Mouse (Mus musculus) lung, postnatal 10 days (tissue): ENCODE data around the gene Ints1.
"Not testable (repeated sequence)": the region's sequence is repeated elsewhere in the genome, so short reads cannot be mapped to it uniquely, and the experiment has no call there.

ENCODE experiments used
- DNase-seq: peaks from one replicate; pipeline ENCODE4 v3.0.0; 2021

The Ints1 gene

DNA sequence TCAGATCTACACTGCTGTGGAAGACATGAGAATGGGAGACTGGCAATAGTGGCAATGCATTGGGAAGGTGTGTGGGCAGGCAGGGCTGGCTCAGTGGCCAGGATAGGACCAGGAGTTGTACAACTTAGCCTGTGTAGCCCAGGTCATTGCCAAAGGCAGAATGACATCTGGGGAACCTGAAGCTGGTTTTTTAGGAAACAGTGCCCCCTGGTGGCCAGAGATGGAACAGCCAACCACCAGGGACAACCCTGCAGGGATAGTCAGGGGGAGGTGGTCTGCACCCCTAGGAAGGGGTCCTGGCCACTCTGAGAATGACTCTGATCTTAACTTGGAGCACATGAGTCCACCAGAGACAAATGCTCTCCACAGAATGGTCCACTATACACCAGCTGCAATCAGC lies 24.9 kb downstream of the Ints1 start:
- DNase-seq, result peak; percentile 80

DNA sequence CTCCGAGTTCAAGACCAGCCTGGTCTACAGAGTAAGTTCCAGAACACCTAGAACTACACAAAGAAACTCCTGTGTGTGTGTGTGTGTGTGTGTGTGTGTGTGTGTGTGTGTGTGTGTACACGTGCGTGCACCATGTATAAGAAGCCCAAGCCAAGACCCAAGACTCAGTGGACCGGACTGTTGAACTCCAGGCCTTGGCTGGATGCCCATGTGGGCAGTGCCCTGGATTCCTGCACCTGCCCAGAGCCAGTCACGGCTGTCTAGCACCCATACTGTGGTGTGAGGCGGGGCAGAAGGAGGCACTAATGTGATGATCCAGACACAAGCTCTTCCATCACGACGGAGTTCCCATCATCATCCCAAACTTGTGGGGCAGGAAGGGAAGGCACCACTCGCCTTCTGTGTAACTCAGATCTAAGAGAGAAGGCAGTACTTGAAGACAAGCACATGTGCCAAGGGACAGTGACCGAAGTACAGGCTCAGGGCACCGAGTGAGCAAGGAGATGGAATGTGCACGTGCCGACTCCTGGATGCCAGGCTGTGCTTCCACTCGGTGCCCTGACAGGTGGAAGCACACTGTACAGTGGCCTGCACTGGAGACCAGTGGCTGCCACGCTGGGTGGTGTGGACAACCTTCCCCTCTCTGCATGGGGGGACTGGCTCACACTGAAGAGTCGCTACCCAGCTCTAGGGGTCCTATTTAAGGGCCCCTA lies 25.9 kb downstream of the Ints1 start:
- DNase-seq, result no peak

DNA sequence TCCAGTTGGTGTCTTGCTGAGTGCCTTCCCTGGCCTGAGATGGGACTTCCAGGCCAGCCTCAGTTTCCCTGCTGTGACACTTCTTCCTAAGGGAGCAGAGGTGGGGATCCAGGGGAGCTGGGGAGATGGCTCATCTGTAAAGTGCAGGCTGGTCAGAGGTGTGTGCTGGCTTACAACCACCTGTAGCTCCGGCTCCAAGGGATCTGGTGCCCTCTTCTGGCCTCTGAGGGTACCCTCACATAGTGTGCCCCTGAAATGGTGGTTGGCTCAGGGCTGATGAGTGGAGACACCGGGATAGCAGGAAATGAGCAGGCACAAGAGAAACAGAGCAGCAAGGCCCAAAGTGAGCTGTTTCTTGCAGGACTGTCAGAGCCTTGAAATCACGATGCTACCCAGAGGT lies 29.7 kb downstream of the Ints1 start:
- DNase-seq, result peak; percentile 75

DNA sequence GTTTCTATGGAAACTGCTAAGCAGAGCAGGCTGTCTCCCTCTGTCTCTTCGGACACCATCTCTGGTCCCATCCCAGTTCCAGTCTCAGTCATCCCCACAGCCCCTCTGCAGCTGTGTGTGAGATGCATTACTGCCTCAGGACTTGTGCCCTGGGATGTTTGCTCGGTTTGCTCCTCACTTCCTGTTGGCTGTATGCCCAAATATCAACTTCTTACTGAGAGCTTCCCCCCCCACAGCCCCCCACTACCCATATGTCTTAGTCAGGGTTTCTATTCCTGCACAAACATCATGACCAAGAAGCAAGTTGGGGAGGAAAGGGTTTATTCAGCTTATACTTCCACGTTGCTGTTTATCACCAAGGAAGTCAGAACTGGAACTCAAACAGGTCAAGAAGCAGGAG lies 32.8 kb downstream of the Ints1 start:
- not testable (repeated sequence) for DNase-seq

DNA sequence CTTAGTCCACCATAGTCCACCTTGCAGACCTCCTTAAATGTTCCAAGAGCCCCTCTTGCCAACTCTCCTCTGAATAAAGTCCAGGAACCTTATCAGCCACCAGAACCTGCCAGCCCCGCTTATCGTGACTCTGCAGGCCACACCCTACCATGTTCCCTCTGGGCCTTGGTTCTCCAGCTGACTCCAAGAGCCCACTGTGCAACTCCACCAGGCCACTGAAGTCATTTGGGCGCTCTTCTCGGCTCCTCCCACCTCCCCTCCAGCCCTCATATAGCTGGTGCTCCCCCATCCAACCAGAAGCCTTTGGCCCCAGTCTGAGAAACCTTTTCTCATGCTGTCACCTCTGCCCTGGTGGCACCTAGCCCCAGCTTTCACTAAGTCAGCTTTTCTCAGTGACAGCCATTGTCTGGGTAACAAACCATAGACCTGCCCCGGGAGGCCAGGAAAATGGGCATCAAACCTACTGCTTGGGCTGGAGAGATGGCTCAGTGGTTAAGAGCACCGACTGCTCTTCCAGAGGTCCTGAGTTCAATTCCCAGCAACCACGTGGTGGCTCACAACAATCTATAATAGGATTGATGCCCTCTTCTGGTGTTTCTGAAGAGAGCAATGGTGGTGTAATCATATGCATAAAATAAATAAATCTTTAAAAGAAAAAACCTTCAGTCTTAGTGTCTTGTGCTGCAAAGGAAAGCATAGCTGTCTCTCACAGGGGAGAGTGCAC lies 36.7 kb downstream of the Ints1 start:
- no peak for DNase-seq

DNA sequence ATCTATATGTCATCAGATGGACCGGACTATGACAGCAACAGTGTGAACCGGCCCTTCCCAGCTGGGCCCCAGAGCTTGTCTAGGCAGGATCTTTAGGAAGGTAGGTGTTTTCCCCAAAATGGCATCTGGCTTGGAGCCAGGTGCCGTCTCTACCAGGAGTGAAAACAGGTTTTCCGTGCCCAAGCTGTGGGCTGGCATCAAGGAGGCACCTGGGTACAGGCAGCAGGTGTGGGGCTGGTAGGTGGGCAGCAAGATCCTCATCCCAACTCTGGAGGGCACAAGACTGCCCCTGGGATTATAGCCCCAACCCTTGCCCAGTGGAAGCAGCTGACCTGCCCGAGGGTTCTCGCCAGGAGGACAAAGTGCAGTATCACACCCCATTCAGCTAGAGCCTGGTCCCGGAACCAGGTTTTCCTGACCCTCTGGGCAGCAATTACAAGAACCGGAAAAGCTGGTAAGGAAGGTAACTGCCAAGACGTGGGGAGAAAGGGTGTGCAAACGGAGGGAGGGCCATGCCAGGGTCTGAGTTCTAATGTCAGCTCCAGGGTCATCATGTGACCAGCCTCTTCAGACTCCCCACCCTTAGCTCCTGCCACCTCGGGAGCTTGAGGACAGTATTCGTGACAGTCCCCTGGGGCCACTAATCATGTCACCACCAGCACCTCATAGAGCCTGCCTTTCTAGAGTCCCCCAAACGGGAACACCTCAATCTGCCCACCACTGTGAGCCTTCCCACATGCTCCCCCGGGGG lies 37.5 kb downstream of the Ints1 start:
- no peak for DNase-seq

DNA sequence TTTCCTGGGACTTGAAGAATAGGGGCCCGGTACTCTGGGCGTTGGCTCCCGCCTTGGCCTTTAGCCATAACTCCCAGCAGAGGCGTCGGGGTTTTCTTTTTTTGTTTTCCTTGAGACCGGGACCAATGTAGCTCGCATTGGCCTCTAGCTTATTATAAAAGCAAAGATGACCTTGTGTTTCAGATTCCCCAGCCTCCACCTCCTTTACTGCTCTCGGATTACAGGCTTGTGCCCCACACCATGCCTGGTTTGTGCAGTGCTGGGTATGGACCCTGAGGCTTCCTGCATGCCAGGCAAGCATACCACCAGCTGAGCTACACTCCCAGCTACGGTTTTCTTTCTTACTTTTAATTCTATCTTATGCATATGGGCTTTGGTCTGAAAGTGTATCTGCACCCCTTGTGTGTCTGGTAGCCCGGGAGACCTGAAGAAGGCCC lies 39.0 kb downstream of the Ints1 start:
- DNase-seq, result no peak

DNA sequence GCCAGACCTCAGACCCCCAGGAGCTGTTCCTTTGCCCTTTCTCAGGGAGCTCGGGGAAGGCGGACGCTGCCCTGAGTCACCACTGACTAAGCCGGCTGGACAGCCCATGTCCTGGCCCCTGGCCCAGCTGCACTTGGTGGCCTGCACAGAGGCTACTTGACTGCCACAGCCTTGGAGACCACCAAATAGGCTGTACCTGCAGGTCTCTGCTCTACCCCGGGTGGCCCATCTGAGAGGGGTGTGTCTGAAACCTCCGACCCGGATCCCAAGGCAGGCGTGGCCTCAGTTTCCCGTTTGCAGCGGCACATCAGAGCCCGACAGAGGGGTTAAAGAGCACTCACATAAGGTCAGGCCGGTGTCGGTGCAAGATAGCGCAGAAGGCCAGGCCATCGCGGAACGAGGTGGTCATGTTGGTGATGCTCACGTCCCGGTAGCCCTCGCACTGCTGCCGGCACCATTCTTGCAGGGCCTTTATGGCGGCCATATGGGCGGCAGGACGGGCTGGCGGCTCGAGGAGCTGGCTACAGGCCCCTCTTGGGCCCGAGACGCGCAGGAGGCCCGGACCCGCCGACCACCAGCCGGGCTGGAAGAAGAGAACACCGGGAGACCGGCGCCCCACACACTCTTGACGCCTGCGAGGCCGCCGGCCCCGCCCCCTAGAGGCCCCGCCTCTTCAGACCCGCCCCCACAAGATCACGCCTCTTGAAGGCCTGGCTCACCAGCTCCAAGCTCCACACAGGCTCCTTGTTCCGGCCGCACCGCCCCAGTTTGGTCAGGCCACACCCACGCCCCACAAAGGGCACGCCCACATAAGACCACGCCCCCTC lies 39.6 kb downstream of the Ints1 start, which contains the start of gene Micall2:
Gene Micall2, minus strand, starts transcription at position 660 of the 827 bp plus-strand sequence.
- peak; percentile 99 for DNase-seq

DNA sequence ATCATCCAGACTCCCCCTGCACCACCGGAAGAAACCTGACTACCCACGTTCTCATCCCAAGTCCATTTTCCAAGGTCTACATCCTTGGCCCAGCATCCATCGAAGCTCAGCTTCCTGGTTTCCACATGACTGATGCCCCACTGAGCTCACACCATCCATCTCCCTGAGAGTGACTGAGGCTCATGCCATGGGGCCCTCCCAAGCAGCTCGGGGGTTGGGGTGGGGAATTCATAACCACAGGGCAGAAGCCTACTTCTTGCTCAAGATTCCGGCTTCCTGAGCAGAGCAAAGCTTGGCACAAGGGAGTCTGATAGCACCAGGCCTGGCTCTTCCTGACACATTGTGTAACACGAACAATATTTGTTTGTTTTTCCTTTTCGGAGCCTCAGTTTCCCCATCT lies 40.7 kb downstream of the Ints1 start:
- no peak for DNase-seq

DNA sequence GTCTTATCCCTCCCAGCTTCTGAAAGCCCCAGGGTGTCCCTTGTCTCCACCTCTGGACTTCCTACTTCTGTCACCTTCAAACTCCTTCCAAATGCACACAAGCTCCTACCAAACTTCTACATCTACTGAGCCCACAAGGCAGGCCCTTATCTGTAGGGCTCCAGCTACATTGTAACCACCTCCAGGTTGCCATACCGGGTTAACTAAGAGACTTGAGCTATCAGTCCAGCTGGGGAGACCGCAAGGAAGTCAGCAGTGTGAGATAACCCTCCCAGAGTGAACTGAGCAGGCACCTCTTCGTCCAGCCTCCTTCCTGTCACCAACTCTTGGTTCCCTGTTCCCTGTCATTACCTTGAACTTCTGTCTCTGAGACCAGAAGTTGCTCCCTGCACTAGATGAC lies 41.5 kb downstream of the Ints1 start:
- no peak for DNase-seq

DNA sequence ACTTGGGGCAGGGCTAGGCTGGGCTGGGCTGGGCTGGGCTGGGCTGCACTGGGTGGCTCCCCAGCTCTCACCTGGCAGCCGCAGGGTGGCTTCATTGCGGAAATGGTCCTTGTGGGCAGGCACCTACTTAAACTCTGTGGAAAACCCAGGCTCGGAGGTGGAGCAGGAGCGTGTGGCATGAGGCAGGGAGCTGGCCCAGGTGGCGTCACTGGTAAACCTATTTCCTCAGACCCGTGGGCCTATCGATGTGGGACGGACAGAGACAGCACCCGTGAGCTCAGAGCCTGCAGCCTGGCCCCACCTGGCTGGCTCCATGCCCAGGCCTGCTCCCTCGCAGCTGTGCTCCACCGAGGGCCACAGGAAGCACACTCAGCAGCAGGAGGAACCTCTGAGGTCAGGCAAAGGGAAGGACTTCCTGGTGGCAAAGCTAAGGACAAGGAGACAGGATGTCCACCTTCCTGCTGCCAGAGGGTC lies 42.8 kb downstream of the Ints1 start:
- DNase-seq, result peak; percentile 62

DNA sequence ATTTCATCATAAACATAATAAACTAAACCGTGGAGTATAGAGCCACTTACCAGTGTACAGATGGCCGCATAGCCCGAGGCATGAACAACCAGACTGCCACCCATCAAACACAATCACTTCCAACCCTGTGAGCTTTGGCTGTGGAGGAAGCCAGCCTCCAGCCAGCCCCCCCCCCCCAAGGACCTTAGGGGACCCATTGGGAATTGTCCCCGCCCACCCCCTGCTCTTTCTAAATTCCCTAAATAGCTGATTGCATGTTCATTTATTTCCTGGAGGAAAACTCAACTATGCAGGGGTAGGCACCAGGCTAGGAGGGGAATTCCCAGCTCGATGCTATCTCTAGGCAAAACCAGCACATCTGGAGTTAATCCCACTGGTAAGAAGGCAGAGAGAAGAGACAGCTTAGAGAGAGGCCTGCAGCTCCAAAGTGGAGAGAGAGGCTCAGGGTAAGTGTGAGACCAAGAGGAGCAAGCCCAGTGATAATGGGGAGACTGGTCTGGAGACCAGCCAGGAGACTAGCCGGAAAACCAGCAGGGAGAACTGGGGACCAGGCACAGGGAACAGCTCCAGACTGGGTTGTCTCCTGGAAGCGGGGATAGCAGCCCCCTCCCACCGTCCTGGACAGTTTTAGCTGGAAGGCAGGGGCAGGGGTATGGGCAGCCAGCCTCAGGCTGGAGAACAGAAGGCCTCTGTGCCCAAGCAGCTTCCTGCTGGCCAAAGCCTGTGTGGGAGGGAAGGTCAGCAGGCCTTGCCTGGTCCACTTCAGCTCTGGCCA lies 44.6 kb downstream of the Ints1 start:
- peak; percentile 38 for DNase-seq

DNA sequence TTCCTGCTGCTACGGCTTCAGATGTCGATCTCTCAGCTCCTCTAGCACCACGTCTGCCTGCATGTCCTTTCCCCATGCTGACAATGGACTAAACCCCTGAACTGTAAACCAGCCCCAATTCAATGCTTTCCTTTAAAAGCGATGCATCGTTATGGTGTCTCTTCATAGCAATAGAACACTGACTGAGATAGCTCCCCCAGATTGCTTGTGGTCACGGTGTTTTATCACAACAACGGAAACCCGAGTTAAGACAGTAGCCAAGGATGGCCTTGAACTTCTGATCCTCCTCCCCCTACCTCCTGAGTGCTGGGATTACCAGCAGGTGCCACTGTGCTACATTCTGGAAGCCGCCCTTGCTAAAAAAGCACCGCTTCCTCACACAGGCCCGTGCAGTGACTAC lies 48.2 kb downstream of the Ints1 start:
- no peak for DNase-seq

DNA sequence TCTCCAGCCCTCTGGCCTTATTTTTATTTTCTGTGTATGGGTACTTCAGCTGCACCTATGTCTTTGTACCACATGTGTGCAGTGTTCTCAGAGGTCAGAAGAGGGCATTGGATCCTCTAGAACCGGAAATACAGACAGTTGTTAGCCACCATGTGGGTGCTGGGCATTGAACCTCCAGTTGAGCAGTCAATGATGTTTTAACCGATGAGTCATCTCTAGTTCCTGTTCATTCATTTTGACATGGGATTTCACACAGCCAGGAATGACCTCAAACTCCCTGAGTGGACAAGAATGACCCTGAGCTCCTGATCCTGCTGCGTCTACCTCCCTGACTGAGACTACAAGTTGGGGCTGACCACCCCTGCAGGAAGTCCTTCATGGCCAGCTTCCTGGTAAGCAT lies 49.3 kb downstream of the Ints1 start:
- DNase-seq, result no peak

DNA sequence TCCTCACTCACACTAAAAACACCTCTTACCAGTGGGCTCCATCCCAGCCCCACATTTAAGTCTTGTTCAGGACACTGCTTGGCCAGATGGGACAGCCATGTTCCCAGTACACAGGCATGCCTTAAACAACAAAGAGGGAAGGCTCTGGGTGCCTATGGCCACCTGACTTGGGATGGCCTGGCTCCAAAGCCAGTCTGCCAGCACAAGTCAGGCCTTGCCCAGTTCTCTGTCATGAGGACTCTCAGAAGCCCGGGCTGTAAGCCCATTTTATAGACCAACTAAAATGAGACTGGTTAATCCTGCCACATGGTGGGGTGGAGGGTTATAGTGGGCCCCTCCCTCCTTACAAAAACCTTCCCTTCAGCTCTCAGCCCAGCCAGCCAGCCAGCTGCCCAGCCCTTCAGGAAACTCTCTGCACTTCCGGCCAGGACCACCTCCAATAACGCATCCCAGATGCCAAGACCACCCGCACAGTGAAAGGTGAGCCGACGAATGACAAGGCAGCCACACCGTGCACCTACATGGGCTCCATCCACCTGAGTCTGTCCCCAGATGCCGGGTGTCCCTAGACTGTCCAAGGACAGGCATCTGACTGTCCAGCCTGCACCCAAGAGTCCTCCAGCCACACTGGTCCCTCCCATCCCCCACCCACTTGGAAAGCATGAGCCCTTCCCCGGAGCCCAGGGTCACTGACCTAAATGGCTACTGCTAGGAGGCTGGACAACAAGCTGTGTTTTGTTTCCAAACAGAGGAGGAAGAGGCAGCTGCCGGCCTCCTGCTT lies 50.9 kb downstream of the Ints1 start:
- DNase-seq, result peak; percentile 52

DNA sequence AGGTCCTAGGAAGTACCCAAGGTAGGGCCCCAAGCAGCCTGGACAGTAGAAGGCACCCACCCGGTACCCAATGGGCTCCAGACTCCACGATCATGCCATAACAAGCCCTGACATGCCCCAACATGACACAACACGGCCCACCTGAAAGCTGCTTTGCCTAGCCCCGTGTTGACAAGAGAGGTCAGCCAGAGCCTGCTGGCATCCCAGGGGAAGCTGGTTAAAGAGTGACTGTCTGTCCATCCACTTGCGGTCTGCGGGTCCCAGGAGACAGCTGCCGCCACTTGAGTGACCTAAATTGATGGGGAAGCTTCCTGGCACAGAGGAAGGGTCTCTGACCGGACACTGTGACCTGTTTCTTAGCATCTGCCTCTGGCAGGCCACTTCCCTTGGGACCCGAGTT lies 52.4 kb downstream of the Ints1 start:
- peak; percentile 28 for DNase-seq

DNA sequence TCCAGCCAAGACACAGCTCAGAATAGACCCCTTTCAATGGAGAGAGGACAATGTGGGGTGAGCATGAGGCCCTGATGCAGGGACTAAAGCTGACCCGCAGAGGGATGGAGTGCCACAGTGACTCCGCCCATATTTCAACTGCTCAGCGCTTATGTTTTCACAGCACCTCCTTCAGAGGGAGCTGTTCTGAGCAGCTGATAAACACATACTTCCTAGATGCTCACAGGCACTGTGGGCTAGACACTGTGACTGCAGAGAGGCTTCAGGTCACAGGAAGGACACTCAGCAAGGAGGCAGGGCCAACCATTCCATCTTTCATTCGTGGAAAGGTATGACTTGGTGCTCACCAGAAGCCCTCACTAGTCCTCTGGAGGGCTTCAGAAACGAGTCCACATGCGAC lies 52.8 kb downstream of the Ints1 start:
- DNase-seq, result peak; percentile 32

DNA sequence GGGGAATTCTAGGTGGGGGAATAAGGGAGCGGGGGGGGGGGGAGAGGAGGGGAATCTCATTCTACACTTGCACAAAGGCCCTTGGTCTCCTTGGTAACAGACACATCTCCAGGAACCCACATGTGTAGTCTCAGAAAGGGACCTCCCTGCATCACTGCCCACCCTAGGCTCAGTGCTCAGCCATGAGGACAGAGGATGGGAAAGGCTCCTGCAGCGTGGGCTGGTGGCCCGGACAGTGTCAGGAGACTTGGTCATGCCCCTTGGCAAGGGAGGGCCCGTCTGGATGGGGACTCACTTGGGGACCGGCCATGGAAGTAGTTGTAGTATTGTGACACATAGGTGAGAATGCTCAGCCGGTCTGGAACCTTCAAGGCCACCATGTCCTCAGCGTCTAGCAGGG lies 56.5 kb downstream of the Ints1 start:
- DNase-seq, result no peak

DNA sequence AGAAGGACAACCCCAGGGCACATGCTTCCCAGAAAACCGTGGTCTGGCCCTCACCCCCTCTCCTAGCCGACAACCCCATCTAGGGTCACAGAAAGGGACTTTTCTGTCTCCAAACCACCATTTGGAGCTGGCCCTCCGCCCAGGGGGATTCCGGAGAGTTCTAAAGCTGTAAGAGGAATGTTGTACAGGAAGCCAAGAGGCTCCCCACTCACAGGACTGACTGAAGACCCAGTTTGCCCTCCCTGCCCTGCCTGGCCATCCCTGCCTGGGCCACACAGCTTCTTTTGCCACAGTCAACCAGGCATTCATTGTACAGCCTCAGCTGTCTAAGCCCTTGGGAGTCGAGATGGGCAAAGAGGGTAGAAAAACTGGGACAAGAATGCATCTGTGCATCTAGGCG lies 56.9 kb downstream of the Ints1 start:
- DNase-seq, result peak; percentile 79

DNA sequence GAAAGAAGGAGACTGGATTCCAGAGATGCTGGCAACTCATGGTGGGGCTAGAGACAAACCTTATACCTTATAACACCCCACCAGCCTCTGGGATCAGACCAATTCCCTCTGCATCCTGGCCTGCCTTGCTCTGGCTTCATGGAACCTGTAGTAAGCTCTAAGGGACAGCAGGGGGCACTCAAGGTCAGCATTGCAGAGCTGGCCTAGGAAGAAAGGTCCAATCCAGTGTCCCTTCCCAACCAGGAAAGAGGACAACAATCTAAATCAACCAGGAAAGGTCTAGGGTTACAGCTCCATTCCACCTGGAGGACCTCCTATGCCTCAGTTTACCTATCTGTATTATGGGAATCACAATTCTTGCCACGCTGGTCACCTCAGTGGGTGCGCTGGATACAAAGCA lies 57.8 kb downstream of the Ints1 start:
- DNase-seq, result peak; percentile 80

DNA sequence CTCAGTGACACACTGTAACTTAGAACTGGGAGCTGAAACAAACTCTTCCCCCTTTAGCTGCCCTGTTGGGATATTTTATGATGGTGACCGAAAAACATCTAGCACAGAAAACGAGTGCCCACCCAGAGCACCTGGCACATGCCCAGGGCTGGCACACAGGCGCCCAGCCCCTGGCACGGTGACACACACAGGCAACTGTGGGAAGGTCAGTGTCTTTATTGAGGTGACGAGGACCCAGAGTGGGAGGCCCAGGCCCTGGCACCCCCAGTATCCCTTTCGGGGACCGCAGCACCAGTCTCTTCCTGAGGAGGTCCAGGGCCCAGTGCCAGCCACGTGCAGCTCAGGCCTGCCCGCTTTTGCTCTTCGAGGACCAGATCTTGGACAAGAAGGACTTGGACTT lies 69.0 kb downstream of the Ints1 start:
- no peak for DNase-seq
